Mouse (Mus musculus) right cerebral cortex, postnatal 25 days (tissue): ENCODE data around the gene Fgf7.

Source experiments
- DNase-seq: peaks from one replicate; pipeline ENCODE4 v3.0.0; 2022

Fgf7 gene

DNA sequence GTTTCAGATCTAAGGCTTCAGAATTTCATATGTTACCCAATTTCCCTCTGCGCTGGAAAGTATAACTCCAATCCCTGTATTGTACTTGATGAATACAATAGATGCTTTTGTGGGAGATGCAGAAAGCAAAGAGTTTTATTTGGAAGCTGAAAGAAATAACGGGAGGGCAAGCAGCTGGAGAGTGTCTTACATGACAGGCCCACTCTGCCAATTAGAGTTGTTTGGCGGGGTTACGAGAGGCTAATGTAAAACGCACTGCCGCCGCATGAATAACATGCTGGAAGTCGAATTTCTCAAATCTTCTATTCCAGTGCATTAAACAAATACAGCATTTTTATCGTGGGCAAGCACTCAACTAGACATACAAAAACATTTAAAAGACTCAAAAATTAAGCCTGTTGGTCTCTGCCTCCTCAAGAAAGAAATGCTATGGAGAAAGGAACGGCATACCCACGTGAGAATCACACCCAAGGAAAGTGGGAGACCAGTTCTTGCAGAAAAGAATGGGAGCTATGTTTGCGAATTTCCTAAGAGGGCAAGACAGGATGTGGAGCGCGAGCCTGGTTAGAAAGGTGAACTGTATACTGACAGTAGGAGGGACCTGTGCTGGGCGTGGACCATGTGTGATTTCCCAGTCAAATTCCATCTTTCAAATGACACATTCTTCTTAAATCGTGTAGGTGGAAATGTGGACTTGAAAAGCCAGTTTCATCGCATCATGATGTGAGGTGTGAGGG is 26.7 kb downstream of the Fgf7 start:
- no peak for DNase-seq

- no peak for DNase-seq
Observed at GRCm38 (mm10) chr2:126062876-126063275, 28.4 kb downstream of the Fgf7 start.

DNA sequence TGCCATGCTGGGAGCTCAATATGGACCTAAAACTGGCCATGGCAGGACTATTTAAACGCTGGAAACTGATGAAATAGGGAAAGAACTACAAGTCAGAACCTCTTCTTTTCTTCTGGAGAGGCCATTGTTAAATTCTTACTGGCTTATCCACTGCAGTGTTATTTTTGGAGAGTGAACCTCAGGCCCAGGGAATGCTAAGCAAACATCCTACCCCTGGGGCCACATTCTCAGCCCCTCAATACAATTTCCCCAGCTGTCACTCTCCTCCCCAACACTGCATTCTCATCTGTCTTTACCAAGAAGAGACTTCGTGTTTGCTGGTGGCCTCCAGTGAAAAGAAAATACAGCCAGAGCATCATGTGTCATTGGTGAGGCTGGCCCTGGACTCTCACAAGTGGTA is 30.4 kb downstream of the Fgf7 start:
- DNase-seq: no peak

DNA sequence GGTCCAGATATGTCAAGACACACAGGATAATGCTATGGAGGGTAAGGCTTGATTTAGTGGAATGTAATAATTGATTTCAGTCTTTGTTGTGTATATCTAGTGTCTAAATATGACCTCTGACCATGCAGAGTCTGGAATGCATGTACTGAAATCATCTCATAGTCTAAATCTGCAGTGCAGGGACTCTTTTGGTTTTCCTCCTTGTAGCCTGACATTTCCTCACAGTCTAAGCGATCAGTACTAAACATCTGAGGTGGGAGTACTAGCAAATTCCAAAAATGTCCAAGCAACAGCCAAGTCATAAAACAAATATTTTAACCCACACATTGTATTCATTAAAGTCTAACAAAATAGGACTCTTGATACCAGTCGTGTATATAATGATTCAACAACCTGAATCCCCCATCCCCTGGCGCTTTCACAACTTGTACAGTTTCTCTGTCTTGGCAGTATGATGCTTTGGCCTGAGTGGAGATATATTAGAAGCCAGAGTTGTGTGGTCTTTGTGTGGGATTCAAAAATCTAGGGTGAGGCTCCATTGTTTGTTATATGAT is 30.9 kb downstream of the Fgf7 start:
- DNase-seq: no peak

DNA sequence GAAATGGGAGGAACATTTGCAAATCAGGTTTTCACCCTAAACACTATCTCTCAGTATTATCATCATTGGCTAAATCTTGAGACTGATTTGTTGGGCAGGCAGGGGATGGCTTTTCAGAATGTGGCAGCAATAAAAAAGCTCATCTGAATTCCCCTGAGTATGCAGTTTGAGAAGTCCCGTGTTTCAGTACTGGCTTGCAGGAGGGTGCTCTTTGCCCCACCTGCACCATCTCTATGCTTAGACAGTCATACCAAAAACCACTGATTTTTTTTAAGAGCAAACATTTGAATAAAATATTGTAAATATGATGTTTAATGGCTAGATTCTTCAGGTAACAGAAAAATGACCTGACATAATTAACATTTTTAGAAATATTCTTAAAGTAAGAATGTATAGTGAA is 35.3 kb downstream of the Fgf7 start:
- DNase-seq: no peak

DNA sequence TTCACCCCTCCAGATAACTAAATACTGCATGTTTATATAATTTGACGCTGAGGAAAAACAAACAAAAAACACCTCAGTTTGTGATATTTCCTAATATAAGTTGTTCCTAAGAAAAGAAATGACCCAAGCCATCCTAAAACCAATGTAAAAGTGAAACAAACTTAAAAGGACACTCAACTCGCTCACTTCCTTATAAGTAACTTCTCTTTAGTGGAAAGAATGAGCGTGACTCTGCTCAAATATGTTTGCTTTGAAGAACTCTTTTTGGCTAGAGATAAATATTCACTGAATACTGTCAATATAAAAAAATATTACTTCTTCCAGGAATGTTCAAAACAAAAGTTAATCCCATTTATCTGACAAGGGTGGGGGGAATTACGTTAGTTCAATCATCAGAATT is 39.3 kb downstream of the Fgf7 start:
- no peak for DNase-seq

DNA sequence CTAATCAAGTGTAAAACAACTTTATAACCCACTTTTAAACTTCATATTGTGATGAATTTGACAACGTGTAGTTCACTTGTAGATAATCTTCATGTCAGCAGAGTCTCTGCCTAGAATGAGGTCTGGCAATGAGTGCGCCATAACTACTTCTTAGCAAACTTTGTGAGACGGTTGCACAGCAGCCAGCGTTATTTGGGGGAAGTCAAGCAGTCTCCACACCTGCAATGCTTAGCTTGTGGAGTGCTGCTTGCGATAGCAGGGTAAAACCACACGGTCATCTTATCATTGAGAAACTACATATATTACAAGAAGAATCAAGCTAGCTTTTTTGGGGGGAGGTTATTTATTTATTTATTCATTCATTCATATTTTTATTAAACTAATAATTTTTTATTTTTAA is 42.0 kb downstream of the Fgf7 start:
- DNase-seq: no peak

GRCm38 (mm10) chr2:126079086-126079485 is 44.6 kb downstream of the Fgf7 start:
- no peak for DNase-seq

DNA sequence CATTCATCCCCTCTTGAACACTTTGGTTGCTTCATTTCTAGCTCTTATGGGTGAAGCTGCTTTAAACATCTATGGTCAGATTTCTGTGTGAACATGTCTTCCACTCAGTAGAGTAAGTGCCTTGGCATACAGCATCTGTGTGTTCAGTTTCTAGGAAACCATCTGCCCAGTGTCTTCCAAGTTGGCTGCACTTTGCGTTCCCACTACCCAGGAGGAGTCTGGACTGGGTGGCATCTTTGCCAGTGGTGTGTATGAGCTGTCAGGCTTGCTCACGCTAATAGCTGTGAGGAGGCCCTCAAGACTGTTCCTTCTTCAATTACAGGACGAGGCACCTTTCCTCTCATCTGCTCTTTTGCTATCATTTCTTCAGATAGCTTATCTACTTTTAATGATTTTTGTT is 49.9 kb downstream of the Fgf7 start:
- DNase-seq: no peak

DNA sequence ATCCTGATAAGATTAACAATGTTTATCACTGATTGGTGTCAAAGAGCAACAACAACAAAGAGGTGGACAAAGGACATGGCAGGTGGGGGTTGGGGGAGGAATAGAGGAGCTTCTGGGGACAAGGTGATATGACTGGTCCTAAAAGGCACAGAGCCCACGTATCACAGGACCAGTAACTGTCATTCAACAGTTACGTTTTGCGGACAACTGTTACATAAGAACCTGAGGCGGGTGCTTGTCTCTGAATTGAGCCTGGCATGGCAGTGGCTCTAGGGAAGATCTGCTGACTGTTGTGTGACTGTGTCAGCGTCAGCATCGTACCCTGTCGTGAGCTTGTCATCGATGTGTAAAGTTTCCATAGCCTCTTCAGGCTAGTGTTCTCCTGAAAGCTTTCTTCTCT is 51.7 kb downstream of the Fgf7 start:
- DNase-seq: no peak

GRCm38 (mm10) chr2:126090432-126090831 is 56.0 kb downstream of the Fgf7 start:
- DNase-seq: no peak

- DNase-seq: no peak
Observed at GRCm38 (mm10) chr2:126094616-126095015, 60.2 kb downstream of the Fgf7 start.
